Mouse (Mus musculus) Muller cell, postnatal 12 days (primary cell): ENCODE measurements around the gene Vgf.

ENCODE experiments used
- DNase-seq: peaks from one replicate; pipeline ENCODE4 v3.0.0-alpha.2; 2015; ENCODE audit errors: inconsistent ontology term

Vgf gene

GRCm38 (mm10) chr5:137030416-137030810, 4.2 kb downstream of the Vgf start:
- no peak for DNase-seq

- DNase-seq = peak; percentile 73
Measured at GRCm38 (mm10) chr5:137031076-137032032, 5.2 kb downstream of the Vgf start.

- DNase-seq = peak; percentile 52
Measured at GRCm38 (mm10) chr5:137032033-137032421, 5.8 kb downstream of the Vgf start.

- DNase-seq = peak; percentile 94
Measured at GRCm38 (mm10) chr5:137032641-137033074, 6.5 kb downstream of the Vgf start.

- no peak for DNase-seq
Measured at GRCm38 (mm10) chr5:137036211-137036610, 10.0 kb downstream of the Vgf start.

- DNase-seq = no peak
Measured at GRCm38 (mm10) chr5:137039453-137039852, 13.3 kb downstream of the Vgf start.

- no peak for DNase-seq
Measured at GRCm38 (mm10) chr5:137041442-137041841, 15.2 kb downstream of the Vgf start.

- no peak for DNase-seq
Measured at GRCm38 (mm10) chr5:137043997-137044396, 17.8 kb downstream of the Vgf start.

GRCm38 (mm10) chr5:137045402-137046323, 19.5 kb downstream of the Vgf start, which contains the start of gene Ap1s1:
Gene Ap1s1, minus strand, starts transcription at chr5:137046135.
- peak; percentile 98 for DNase-seq

GRCm38 (mm10) chr5:137046324-137046718, 20.1 kb downstream of the Vgf start:
- DNase-seq = no peak

- no peak for DNase-seq
Measured at GRCm38 (mm10) chr5:137046991-137047390, 20.8 kb downstream of the Vgf start.

GRCm38 (mm10) chr5:137051125-137051524, 24.9 kb downstream of the Vgf start:
- no peak for DNase-seq

- DNase-seq = no peak
Measured at GRCm38 (mm10) chr5:137051914-137052505, 25.8 kb downstream of the Vgf start.

GRCm38 (mm10) chr5:137054299-137054698, 28.1 kb downstream of the Vgf start:
- no peak for DNase-seq

GRCm38 (mm10) chr5:137054873-137055272, 28.7 kb downstream of the Vgf start:
- no peak for DNase-seq

GRCm38 (mm10) chr5:137061809-137062481, 35.8 kb downstream of the Vgf start:
- DNase-seq = peak; percentile 86

- no peak for DNase-seq
Measured at GRCm38 (mm10) chr5:137062601-137063000, 36.4 kb downstream of the Vgf start.

GRCm38 (mm10) chr5:137065454-137065853, 39.3 kb downstream of the Vgf start:
- DNase-seq = no peak

GRCm38 (mm10) chr5:137065923-137066322, 39.7 kb downstream of the Vgf start:
- DNase-seq = no peak

- no peak for DNase-seq
Measured at GRCm38 (mm10) chr5:137068711-137069110, 42.5 kb downstream of the Vgf start.
